Mouse (Mus musculus): Measurements from ENCODE around the gene Olfr661.

DNA sequence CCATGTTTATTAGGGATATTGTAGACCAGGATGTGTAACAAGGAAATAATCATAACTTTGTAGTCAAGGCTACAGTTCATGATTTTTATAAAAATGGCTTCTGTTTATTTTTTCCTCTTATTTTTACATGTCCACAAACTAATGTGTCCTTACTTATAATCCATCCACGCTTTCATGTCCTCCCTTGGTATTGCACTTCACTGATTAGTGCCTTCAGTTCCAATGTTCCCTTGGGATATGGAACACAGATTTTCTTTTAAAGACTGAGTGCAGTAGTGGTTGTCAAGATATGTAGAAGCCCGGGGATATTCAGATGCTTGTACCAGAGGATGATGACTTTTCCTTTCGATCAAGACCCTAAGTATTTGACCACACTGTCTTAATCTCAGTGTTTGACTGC is 19.8 kb upstream of the Olfr661 start, which contains the start of gene Olfr659:
- TF ChIP-seq CTCF (IDR thresholded peaks at IDR 0.05; ENCODE audit: low read depth, low read length): no peak
- no peak for TF ChIP-seq POLR2A (IDR thresholded peaks at IDR 0.05; ENCODE audit: extremely low read depth, insufficient read depth, low read length)
